Mouse (Mus musculus): Measurements from ENCODE around the gene Psmb10. TPM values are rescaled to one million over a fixed set of nuclear protein-coding genes. Genes with fewer than 3 reads are reported as not detected.
"Not testable (repeated sequence)": the region's sequence is repeated elsewhere in the genome, so short reads cannot be mapped to it uniquely, and the experiment has no call there.

Psmb10 gene
- polyA plus RNA-seq (2016; fragmentation: Nextera tagmentation; extraction: Ambion mirVana), result 77.2 and 84.6 TPM in 2 replicates

GRCm38 (mm10) chr8:105938306-105938669 lies at the start of gene Psmb10:
TSS of gene Psmb10 (minus strand) at chr8:105938444.
- peak within 1 kb of the TSS; percentile 96 for H3K4me2 ChIP-seq
- peak within 1 kb of the TSS; percentile 84 for H3K4me3 ChIP-seq
- no peak for ATAC-seq
- H3K9me3 ChIP-seq (replicated peaks), result no peaks in the 10 kb centered on the region
- H3K36me3 ChIP-seq, result peaks cover 43% of the 10 kb centered on the region
- H3K27ac ChIP-seq, result peak within 1 kb of the TSS; percentile 84
- H3K4me1 ChIP-seq, result peaks cover 48% of the 10 kb centered on the region
- no peaks in the 10 kb centered on the region for H3K27me3 ChIP-seq (replicated peaks)
- 11% methylated on average over 4 of the region's 4 CpGs for WGBS (ENCODE audit: insufficient replicate concordance)
- peak within 1 kb of the TSS; percentile 82 for H3K9ac ChIP-seq

GRCm38 (mm10) chr8:105983406-105983805 lies 45.2 kb upstream of the Psmb10 start:
- not testable (repeated sequence) for ATAC-seq; H3K27ac ChIP-seq; H3K36me3 ChIP-seq; H3K4me3 ChIP-seq; H3K4me2 ChIP-seq; H3K9ac ChIP-seq; H3K4me1 ChIP-seq; H3K9me3 ChIP-seq (replicated peaks)
- H3K27me3 ChIP-seq (replicated peaks), result peaks cover 19% of the 10 kb centered on the region
- WGBS (ENCODE audit: insufficient replicate concordance), result 58% methylated on average over 11 of the region's 11 CpGs

GRCm38 (mm10) chr8:105981146-105981545 lies 42.9 kb upstream of the Psmb10 start:
- WGBS (ENCODE audit: insufficient replicate concordance), result 87% methylated on average over 1 of the region's 1 CpGs
- H3K27ac ChIP-seq, result no peak overlapping the region

GRCm38 (mm10) chr8:105979325-105979724 lies 41.1 kb upstream of the Psmb10 start, which contains the start of gene Dpep3:
TSS of gene Dpep3 (minus strand) at chr8:105979429.
- WGBS (ENCODE audit: insufficient replicate concordance), result 86% methylated on average over 15 of the region's 15 CpGs
- Histone ChIP-seq H3K9ac (no peak within 1 kb of the TSS), H3K4me1 (peaks cover 16% of the 10 kb centered on the region; the same call in 1 of the 2 replicates), H3K4me2 (no peak within 1 kb of the TSS), H3K27me3 (replicated peaks) (no peaks in the 10 kb centered on the region), H3K27ac (no peak within 1 kb of the TSS), H3K9me3 (replicated peaks) (no peaks in the 10 kb centered on the region), H3K4me3 (no peak within 1 kb of the TSS), H3K36me3 (no peaks in the 10 kb centered on the region)
- no peak for ATAC-seq

More at GRCm38 (mm10) chr8:105981146-105981545, 42.9 kb upstream of the Psmb10 start:
- Histone ChIP-seq H3K4me3 (no peak overlapping the region), H3K9ac (no peak overlapping the region), H3K4me1 (peaks cover 10% of the 10 kb centered on the region; the same call in 1 of the 2 replicates), H3K9me3 (replicated peaks) (no peaks in the 10 kb centered on the region), H3K36me3 (no peaks in the 10 kb centered on the region), H3K4me2 (no peak overlapping the region), H3K27me3 (replicated peaks) (peaks cover 11% of the 10 kb centered on the region)
- ATAC-seq, result no peak

- 69% methylated on average over 7 of the region's 7 CpGs for WGBS (ENCODE audit: insufficient replicate concordance)
- H3K27ac ChIP-seq, result no peak overlapping the region
- no peak overlapping the region for H3K4me2 ChIP-seq
- H3K4me1 ChIP-seq, result peaks cover 17% of the 10 kb centered on the region; the same call in 1 of the 2 replicates
- no peak overlapping the region for H3K4me3 ChIP-seq
- ATAC-seq, result no peak
- no peaks in the 10 kb centered on the region for H3K9me3 ChIP-seq (replicated peaks)
- no peaks in the 10 kb centered on the region for H3K27me3 ChIP-seq (replicated peaks)
- no peak overlapping the region for H3K9ac ChIP-seq
- no peaks in the 10 kb centered on the region for H3K36me3 ChIP-seq
Measured at GRCm38 (mm10) chr8:105975363-105975762, 37.1 kb upstream of the Psmb10 start.

- Histone ChIP-seq H3K4me2 (no peak overlapping the region), H3K36me3 (no peaks in the 10 kb centered on the region), H3K9me3 (replicated peaks) (no peaks in the 10 kb centered on the region), H3K4me1 (peaks cover 33% of the 10 kb centered on the region), H3K27ac (no peak overlapping the region; the same call in 1 of the 2 replicates), H3K27me3 (replicated peaks) (no peaks in the 10 kb centered on the region), H3K9ac (no peak overlapping the region), H3K4me3 (no peak overlapping the region)
- 67% methylated on average over 8 of the region's 8 CpGs for WGBS (ENCODE audit: insufficient replicate concordance)
- no peak for ATAC-seq
Measured at GRCm38 (mm10) chr8:105971019-105971720, 32.9 kb upstream of the Psmb10 start.

GRCm38 (mm10) chr8:105969367-105969766 lies 31.1 kb upstream of the Psmb10 start:
- H3K27ac ChIP-seq, result no peak overlapping the region
- no peak overlapping the region for H3K4me2 ChIP-seq
- no peaks in the 10 kb centered on the region for H3K36me3 ChIP-seq
- no peak overlapping the region for H3K4me3 ChIP-seq
- peaks cover 44% of the 10 kb centered on the region for H3K4me1 ChIP-seq
- H3K9me3 ChIP-seq (replicated peaks), result no peaks in the 10 kb centered on the region
- ATAC-seq, result no peak
- H3K27me3 ChIP-seq (replicated peaks), result 0 out of 2 replicates have a peak, but pooled peaks cover 2% of the 10 kb centered on the region
- H3K9ac ChIP-seq, result no peak overlapping the region
- 67% methylated on average over 1 of the region's 1 CpGs for WGBS (ENCODE audit: insufficient replicate concordance)

GRCm38 (mm10) chr8:105966692-105967311 lies 28.6 kb upstream of the Psmb10 start:
- 3% methylated on average over 19 of the region's 19 CpGs for WGBS (ENCODE audit: insufficient replicate concordance)
- H3K9ac ChIP-seq, result peak overlapping the region; percentile 80
- H3K4me1 ChIP-seq, result peaks cover 66% of the 10 kb centered on the region

GRCm38 (mm10) chr8:105965905-105966341 lies 27.7 kb upstream of the Psmb10 start, which contains the start of gene Slc12a4:
TSS of gene Slc12a4 (minus strand) at chr8:105966097.
- Histone ChIP-seq H3K9me3 (replicated peaks) (no peaks in the 10 kb centered on the region), H3K27me3 (replicated peaks) (0 out of 2 replicates have a peak, but pooled peaks cover 4% of the 10 kb centered on the region), H3K4me3 (peak within 1 kb of the TSS; percentile 73), H3K36me3 (no peaks in the 10 kb centered on the region), H3K27ac (peak within 1 kb of the TSS; percentile 95), H3K4me2 (peak within 1 kb of the TSS; percentile 96), H3K9ac (peak within 1 kb of the TSS; percentile 80), H3K4me1 (peaks cover 74% of the 10 kb centered on the region)
- 1% methylated on average over 46 of the region's 47 CpGs for WGBS (ENCODE audit: insufficient replicate concordance)
- peak; percentile 76 for ATAC-seq

More at GRCm38 (mm10) chr8:105966692-105967311, 28.6 kb upstream of the Psmb10 start:
- Histone ChIP-seq H3K27me3 (replicated peaks) (0 out of 2 replicates have a peak, but pooled peaks cover 4% of the 10 kb centered on the region), H3K27ac (peak overlapping the region; percentile 95), H3K9me3 (replicated peaks) (no peaks in the 10 kb centered on the region), H3K4me2 (peak overlapping the region; percentile 96), H3K4me3 (peak overlapping the region; percentile 73), H3K36me3 (no peaks in the 10 kb centered on the region)
- ATAC-seq, result peak; percentile 82

- peak; percentile 48 for ATAC-seq
- 3% methylated on average over 40 of the region's 40 CpGs for WGBS (ENCODE audit: insufficient replicate concordance)
- Histone ChIP-seq H3K36me3 (peaks cover 2% of the 10 kb centered on the region), H3K4me1 (peaks cover 80% of the 10 kb centered on the region), H3K9ac (peak overlapping the region; percentile 80), H3K4me3 (peak overlapping the region; percentile 73), H3K27ac (peak overlapping the region; percentile 95), H3K9me3 (replicated peaks) (no peaks in the 10 kb centered on the region), H3K27me3 (replicated peaks) (0 out of 2 replicates have a peak, but pooled peaks cover 4% of the 10 kb centered on the region), H3K4me2 (peak overlapping the region; percentile 96)
Measured at GRCm38 (mm10) chr8:105965266-105965904, 27.1 kb upstream of the Psmb10 start.

GRCm38 (mm10) chr8:105964506-105965265 lies 26.4 kb upstream of the Psmb10 start:
- peak overlapping the region; percentile 73 for H3K4me3 ChIP-seq
- ATAC-seq, result no peak

More at GRCm38 (mm10) chr8:105964506-105965265, 26.4 kb upstream of the Psmb10 start:
- H3K4me1 ChIP-seq, result peaks cover 83% of the 10 kb centered on the region
- H3K36me3 ChIP-seq, result peaks cover 9% of the 10 kb centered on the region
- WGBS (ENCODE audit: insufficient replicate concordance), result 51% methylated on average over 12 of the region's 12 CpGs
- H3K27ac ChIP-seq, result peak overlapping the region; percentile 95
- H3K4me2 ChIP-seq, result peak overlapping the region; percentile 96
- 0 out of 2 replicates have a peak, but pooled peaks cover 4% of the 10 kb centered on the region for H3K27me3 ChIP-seq (replicated peaks)
- peak overlapping the region; percentile 80 for H3K9ac ChIP-seq
- H3K9me3 ChIP-seq (replicated peaks), result no peaks in the 10 kb centered on the region

Data from liver, embryonic 12.5 days (tissue).